Mouse (Mus musculus): ENCODE results near the gene Grhl1. TPM values are rescaled to one million over a fixed set of nuclear protein-coding genes. Genes with fewer than 3 reads are reported as not detected.

Gene Grhl1
- total and polyA plus RNA-seq, 2 experiments from 2014 or later: 0.55 to 0.88 TPM

GRCm38 (mm10) chr12:24590371-24590770 is 18.3 kb downstream of the Grhl1 start:
- TF ChIP-seq CTCF (IDR thresholded peaks at IDR 0.05; ENCODE audit: low read depth) (no peak), EP300 (IDR thresholded peaks at IDR 0.05; ENCODE audit: low read depth) (no peak)
- Histone ChIP-seq H3K9me3 (replicated peaks; ENCODE audit: control insufficient read depth, low read length) (no peaks in the 10 kb centered on the region), H3K9ac (replicated peaks; ENCODE audit: low read depth, low read length) (no peak overlapping the region), H3K4me2 (ENCODE audit: low read depth, low read length) (no peak overlapping the region), H3K4me3 (ENCODE audit: low read depth, low read length) (no peak overlapping the region), H3K36me3 (replicated peaks; ENCODE audit: control insufficient read depth, insufficient read depth, low read length) (no peaks in the 10 kb centered on the region), H3K27ac (ENCODE audit: low read depth) (no peak overlapping the region), H3K4me1 (ENCODE audit: control insufficient read depth, insufficient read depth) (peaks cover 6% of the 10 kb centered on the region; the same call in 1 of the 2 replicates), H3K27me3 (ENCODE audit: control insufficient read depth, insufficient read depth, low read length) (no peaks in the 10 kb centered on the region)
- ATAC-seq (ENCODE audit: insufficient read depth, low read depth) (no peak), DNase-seq (ENCODE audit: low spot score) (no peak)
- 83% methylated on average over 7 of the region's 7 CpGs for WGBS

- ATAC-seq (ENCODE audit: insufficient read depth, low read depth): no peak
- TF ChIP-seq EP300 (IDR thresholded peaks at IDR 0.05; ENCODE audit: low read depth) (no peak), CTCF (IDR thresholded peaks at IDR 0.05; ENCODE audit: low read depth) (no peak)
- Histone ChIP-seq H3K36me3 (replicated peaks; ENCODE audit: control insufficient read depth, insufficient read depth, low read length) (no peaks in the 10 kb centered on the region), H3K27ac (ENCODE audit: low read depth) (no peak overlapping the region), H3K9ac (replicated peaks; ENCODE audit: low read depth, low read length) (no peak overlapping the region), H3K9me3 (replicated peaks; ENCODE audit: control insufficient read depth, low read length) (no peaks in the 10 kb centered on the region), H3K4me1 (ENCODE audit: control insufficient read depth, insufficient read depth) (peaks cover 6% of the 10 kb centered on the region; the same call in 1 of the 2 replicates), H3K4me3 (ENCODE audit: low read depth, low read length) (no peak overlapping the region), H3K4me2 (ENCODE audit: low read depth, low read length) (no peak overlapping the region), H3K27me3 (ENCODE audit: control insufficient read depth, insufficient read depth, low read length) (no peaks in the 10 kb centered on the region)
- DNase-seq (ENCODE audit: low spot score): no peak
- WGBS: 84% methylated on average over 9 of the region's 9 CpGs
Observed at GRCm38 (mm10) chr12:24592055-24592454, 20.0 kb downstream of the Grhl1 start.

- WGBS: 13% methylated on average over 22 of the region's 22 CpGs
- Histone ChIP-seq H3K27me3 (ENCODE audit: control insufficient read depth, insufficient read depth, low read length) (no peaks in the 10 kb centered on the region), H3K9ac (replicated peaks; ENCODE audit: low read depth, low read length) (0 out of 2 replicates have a peak overlapping the region, but pooled peaks have one; percentile 3), H3K4me1 (ENCODE audit: control insufficient read depth, insufficient read depth) (peaks cover 6% of the 10 kb centered on the region; the same call in 1 of the 2 replicates), H3K4me3 (ENCODE audit: low read depth, low read length) (peak overlapping the region; percentile 30), H3K4me2 (ENCODE audit: low read depth, low read length) (peak overlapping the region; percentile 52), H3K9me3 (replicated peaks; ENCODE audit: control insufficient read depth, low read length) (no peaks in the 10 kb centered on the region), H3K36me3 (replicated peaks; ENCODE audit: control insufficient read depth, insufficient read depth, low read length) (no peaks in the 10 kb centered on the region), H3K27ac (ENCODE audit: low read depth) (no peak overlapping the region)
- TF ChIP-seq EP300 (IDR thresholded peaks at IDR 0.05; ENCODE audit: low read depth) (no peak), CTCF (IDR thresholded peaks at IDR 0.05; ENCODE audit: low read depth) (no peak)
- ATAC-seq (ENCODE audit: insufficient read depth, low read depth) (peak; percentile 62), DNase-seq (ENCODE audit: low spot score) (peak; percentile 19)
Observed at GRCm38 (mm10) chr12:24592956-24593672, 21.0 kb downstream of the Grhl1 start.

GRCm38 (mm10) chr12:24597376-24597775 is 25.3 kb downstream of the Grhl1 start:
- Histone ChIP-seq H3K27me3 (ENCODE audit: control insufficient read depth, insufficient read depth, low read length) (no peaks in the 10 kb centered on the region), H3K27ac (ENCODE audit: low read depth) (no peak overlapping the region), H3K9me3 (replicated peaks; ENCODE audit: control insufficient read depth, low read length) (no peaks in the 10 kb centered on the region), H3K36me3 (replicated peaks; ENCODE audit: control insufficient read depth, insufficient read depth, low read length) (no peaks in the 10 kb centered on the region), H3K4me2 (ENCODE audit: low read depth, low read length) (no peak overlapping the region), H3K4me3 (ENCODE audit: low read depth, low read length) (no peak overlapping the region), H3K9ac (replicated peaks; ENCODE audit: low read depth, low read length) (no peak overlapping the region), H3K4me1 (ENCODE audit: control insufficient read depth, insufficient read depth) (peaks cover 6% of the 10 kb centered on the region; the same call in 1 of the 2 replicates)
- ATAC-seq (ENCODE audit: insufficient read depth, low read depth) (no peak), DNase-seq (ENCODE audit: low spot score) (no peak)
- no peak for TF ChIP-seq CTCF (IDR thresholded peaks at IDR 0.05; ENCODE audit: low read depth)
- TF ChIP-seq EP300 (IDR thresholded peaks at IDR 0.05; ENCODE audit: low read depth): no peak
- 62% methylated on average over 6 of the region's 6 CpGs for WGBS

- no peaks in the 10 kb centered on the region for H3K9me3 ChIP-seq (replicated peaks; ENCODE audit: control insufficient read depth, low read length)
Observed at GRCm38 (mm10) chr12:24599366-24599895, 27.3 kb downstream of the Grhl1 start.

More at GRCm38 (mm10) chr12:24599366-24599895, 27.3 kb downstream of the Grhl1 start:
- Histone ChIP-seq H3K27me3 (ENCODE audit: control insufficient read depth, insufficient read depth, low read length) (no peaks in the 10 kb centered on the region), H3K27ac (ENCODE audit: low read depth) (no peak overlapping the region), H3K36me3 (replicated peaks; ENCODE audit: control insufficient read depth, insufficient read depth, low read length) (no peaks in the 10 kb centered on the region), H3K4me2 (ENCODE audit: low read depth, low read length) (no peak overlapping the region), H3K4me3 (ENCODE audit: low read depth, low read length) (no peak overlapping the region), H3K4me1 (ENCODE audit: control insufficient read depth, insufficient read depth) (no peaks in the 10 kb centered on the region), H3K9ac (replicated peaks; ENCODE audit: low read depth, low read length) (no peak overlapping the region)
- DNase-seq (ENCODE audit: low spot score) (no peak), ATAC-seq (ENCODE audit: insufficient read depth, low read depth) (no peak)
- WGBS: 74% methylated on average over 8 of the region's 8 CpGs
- no peak for TF ChIP-seq CTCF (IDR thresholded peaks at IDR 0.05; ENCODE audit: low read depth)
- no peak for TF ChIP-seq EP300 (IDR thresholded peaks at IDR 0.05; ENCODE audit: low read depth)
